Mouse (Mus musculus): ENCODE data around the gene Ptprm.

GRCm38 (mm10) chr17:67266270-67266669 lies 88.0 kb downstream of the Ptprm start:
- TF ChIP-seq POLR2A (IDR thresholded peaks at IDR 0.05; ENCODE audit: low read depth, low read length) (no peak), CTCF (IDR thresholded peaks at IDR 0.05; ENCODE audit: borderline replicate concordance, insufficient read depth, low read length) (no peak)

Measured in embryonic fibroblast, embryonic 13.5 days (primary cell).